Mouse (Mus musculus): ENCODE data around the gene Slc2a12. TPM values are rescaled to one million over a fixed set of nuclear protein-coding genes. Genes with fewer than 3 reads are reported as not detected.

Gene Slc2a12
- total and polyA plus RNA-seq, 2 experiments from 2014 or later: 7.9 to 10.0 TPM

- Histone ChIP-seq H3K9me3 (ENCODE audit: low read length) (no peaks in the 10 kb centered on the region), H3K9ac (replicated peaks; ENCODE audit: low read length) (no peak overlapping the region), H3K4me2 (ENCODE audit: low read depth, low read length) (no peak overlapping the region), H3K27ac (no peak overlapping the region), H3K36me3 (ENCODE audit: insufficient read depth, low read length) (no peaks in the 10 kb centered on the region), H3K27me3 (ENCODE audit: insufficient read depth, low read length) (no peaks in the 10 kb centered on the region), H3K4me1 (ENCODE audit: insufficient read depth, low read length) (no peaks in the 10 kb centered on the region), H3K4me3 (ENCODE audit: low read length) (no peak overlapping the region)
- no peak for DNase-seq (ENCODE audit: low spot score)
- WGBS: 77% methylated on average over 4 of the region's 4 CpGs
- no peak for ATAC-seq
- TF ChIP-seq CTCF (IDR thresholded peaks at IDR 0.05; ENCODE audit: low read depth): no peak
Observed at GRCm38 (mm10) chr10:22631956-22632355, 12.9 kb upstream of the Slc2a12 start.

GRCm38 (mm10) chr10:22633406-22634306 lies 11.2 kb upstream of the Slc2a12 start:
- Histone ChIP-seq H3K4me2 (ENCODE audit: low read depth, low read length) (no peak overlapping the region), H3K27ac (no peak overlapping the region), H3K4me3 (ENCODE audit: low read length) (no peak overlapping the region), H3K27me3 (ENCODE audit: insufficient read depth, low read length) (no peaks in the 10 kb centered on the region), H3K36me3 (ENCODE audit: insufficient read depth, low read length) (no peaks in the 10 kb centered on the region), H3K4me1 (ENCODE audit: insufficient read depth, low read length) (no peaks in the 10 kb centered on the region), H3K9ac (replicated peaks; ENCODE audit: low read length) (no peak overlapping the region), H3K9me3 (ENCODE audit: low read length) (no peaks in the 10 kb centered on the region)
- ATAC-seq (no peak), DNase-seq (ENCODE audit: low spot score) (no peak)
- TF ChIP-seq CTCF (IDR thresholded peaks at IDR 0.05; ENCODE audit: low read depth): no peak
- WGBS: 37% methylated on average over 6 of the region's 6 CpGs

- no peak overlapping the region for H3K4me2 ChIP-seq (ENCODE audit: low read depth, low read length)
- no peak for TF ChIP-seq CTCF (IDR thresholded peaks at IDR 0.05; ENCODE audit: low read depth)
- 56% methylated on average over 3 of the region's 3 CpGs for WGBS
- DNase-seq (ENCODE audit: low spot score): no peak
- H3K9ac ChIP-seq (replicated peaks; ENCODE audit: low read length): no peak overlapping the region
- H3K27me3 ChIP-seq (ENCODE audit: insufficient read depth, low read length): no peaks in the 10 kb centered on the region
- no peak overlapping the region for H3K27ac ChIP-seq
- H3K36me3 ChIP-seq (ENCODE audit: insufficient read depth, low read length): no peaks in the 10 kb centered on the region
- H3K4me3 ChIP-seq (ENCODE audit: low read length): no peak overlapping the region
- H3K9me3 ChIP-seq (ENCODE audit: low read length): no peaks in the 10 kb centered on the region
- H3K4me1 ChIP-seq (ENCODE audit: insufficient read depth, low read length): no peaks in the 10 kb centered on the region
- ATAC-seq: no peak
Observed at GRCm38 (mm10) chr10:22637241-22637640, 7.6 kb upstream of the Slc2a12 start.

GRCm38 (mm10) chr10:22644171-22644570 lies 640 bp upstream of the Slc2a12 start:
- peak; percentile 13 for DNase-seq (ENCODE audit: low spot score)
- no peaks in the 10 kb centered on the region for H3K27me3 ChIP-seq (ENCODE audit: insufficient read depth, low read length)
- peak overlapping the region; percentile 89 for H3K4me2 ChIP-seq (ENCODE audit: low read depth, low read length)
- H3K9me3 ChIP-seq (ENCODE audit: low read length): no peaks in the 10 kb centered on the region
- H3K4me1 ChIP-seq (ENCODE audit: insufficient read depth, low read length): no peaks in the 10 kb centered on the region
- no peak for TF ChIP-seq CTCF (IDR thresholded peaks at IDR 0.05; ENCODE audit: low read depth)
- no peak for ATAC-seq
- H3K36me3 ChIP-seq (ENCODE audit: insufficient read depth, low read length): no peaks in the 10 kb centered on the region
- H3K9ac ChIP-seq (replicated peaks; ENCODE audit: low read length): no peak overlapping the region
- peak overlapping the region; percentile 78 for H3K27ac ChIP-seq
- H3K4me3 ChIP-seq (ENCODE audit: low read length): peak overlapping the region; percentile 61; the same call in 1 of the 2 replicates
- WGBS: 52% methylated on average over 9 of the region's 9 CpGs

GRCm38 (mm10) chr10:22648702-22649101 lies 3.9 kb downstream of the Slc2a12 start:
- H3K36me3 ChIP-seq (ENCODE audit: insufficient read depth, low read length): no peaks in the 10 kb centered on the region
- no peak for TF ChIP-seq CTCF (IDR thresholded peaks at IDR 0.05; ENCODE audit: low read depth)
- 85% methylated on average over 4 of the region's 4 CpGs for WGBS

GRCm38 (mm10) chr10:22653820-22654219 lies 9.0 kb downstream of the Slc2a12 start:
- TF ChIP-seq CTCF (IDR thresholded peaks at IDR 0.05; ENCODE audit: low read depth): no peak
- Histone ChIP-seq H3K4me2 (ENCODE audit: low read depth, low read length) (no peak overlapping the region), H3K27me3 (ENCODE audit: insufficient read depth, low read length) (no peaks in the 10 kb centered on the region), H3K4me1 (ENCODE audit: insufficient read depth, low read length) (no peaks in the 10 kb centered on the region), H3K36me3 (ENCODE audit: insufficient read depth, low read length) (no peaks in the 10 kb centered on the region), H3K4me3 (ENCODE audit: low read length) (no peak overlapping the region), H3K27ac (no peak overlapping the region), H3K9me3 (ENCODE audit: low read length) (no peaks in the 10 kb centered on the region), H3K9ac (replicated peaks; ENCODE audit: low read length) (no peak overlapping the region)
- 58% methylated on average over 6 of the region's 6 CpGs for WGBS
- DNase-seq (ENCODE audit: low spot score) (no peak), ATAC-seq (no peak)

More at GRCm38 (mm10) chr10:22648702-22649101, 3.9 kb downstream of the Slc2a12 start:
- DNase-seq (ENCODE audit: low spot score): no peak
- H3K27ac ChIP-seq: no peak overlapping the region
- H3K4me3 ChIP-seq (ENCODE audit: low read length): no peak overlapping the region
- no peaks in the 10 kb centered on the region for H3K9me3 ChIP-seq (ENCODE audit: low read length)
- no peak overlapping the region for H3K4me2 ChIP-seq (ENCODE audit: low read depth, low read length)
- no peak overlapping the region for H3K9ac ChIP-seq (replicated peaks; ENCODE audit: low read length)
- ATAC-seq: no peak
- H3K27me3 ChIP-seq (ENCODE audit: insufficient read depth, low read length): no peaks in the 10 kb centered on the region
- H3K4me1 ChIP-seq (ENCODE audit: insufficient read depth, low read length): no peaks in the 10 kb centered on the region

Data from hindbrain, postnatal 0 days (tissue).